Mouse (Mus musculus) E14TG2a.4 (cell line): ENCODE data around the gene Golga2.

Experiments used
- CTCF ChIP-seq: conservative IDR thresholded peaks from 2 replicates; pipeline ENCODE4 v1.5.1; 2014; ENCODE audit warnings: low read length
- NANOG ChIP-seq: IDR thresholded peaks from 2 replicates; pipeline ENCODE4 v1.6.1; 2014; ENCODE audit warnings: borderline replicate concordance, low read length, mixed read lengths
- POU5F1 ChIP-seq: IDR thresholded peaks from 2 replicates; pipeline ENCODE4 v1.6.1; 2014; ENCODE audit warnings: low read length, borderline replicate concordance

DNA sequence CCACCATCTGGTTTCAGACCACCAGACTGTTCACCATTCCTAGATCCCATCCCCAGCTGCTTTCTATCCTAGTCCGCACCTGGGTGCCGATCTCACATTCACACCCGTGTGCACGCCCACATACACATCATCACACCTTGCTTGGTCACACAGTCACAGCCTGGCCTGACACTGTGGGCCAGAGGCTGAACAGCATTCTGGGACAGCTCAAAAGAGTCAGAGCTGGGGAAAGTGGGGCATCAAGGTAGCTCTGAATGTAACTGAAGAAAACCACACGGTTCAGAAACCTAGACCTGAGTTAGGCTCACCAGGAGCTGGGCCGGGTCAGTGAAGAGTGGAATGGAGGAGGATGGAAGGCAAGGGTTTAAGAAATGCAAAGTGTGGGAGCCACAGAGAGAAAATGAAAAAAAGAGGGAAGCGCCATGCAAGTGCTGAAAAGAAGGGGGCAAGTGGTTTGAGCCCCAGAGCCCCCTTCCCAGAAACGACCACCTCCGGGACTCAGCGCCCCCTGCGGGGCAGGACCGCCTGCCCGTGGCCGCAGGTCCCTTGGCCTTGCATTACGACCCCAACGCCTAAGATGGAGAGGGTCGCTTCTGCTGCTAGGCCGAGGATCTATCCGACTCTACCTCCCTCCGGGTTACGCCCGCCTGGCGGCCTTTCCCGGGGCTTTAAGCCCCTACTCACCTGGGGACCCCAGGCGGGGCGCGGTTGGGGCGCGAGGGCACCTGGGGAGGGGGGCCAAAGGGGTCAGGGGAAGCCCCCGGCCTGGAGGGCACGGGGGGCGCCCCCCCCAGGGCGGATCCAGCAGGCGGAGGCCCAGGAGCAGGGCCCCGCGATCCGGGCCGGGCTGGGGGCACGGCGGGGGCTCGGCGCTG, 24.5 kb downstream of the Golga2 start:
- TF ChIP-seq CTCF (no peak), POU5F1 (no peak), NANOG (no peak)
